Mouse (Mus musculus) WW6 (cell line): ENCODE results near the gene Prn.

Experiments used
- DNase-seq: peaks from one replicate; pipeline ENCODE4 v3.0.0-alpha.2; 2013; ENCODE audit warnings: low read depth, low spot score

The Prn gene

DNA sequence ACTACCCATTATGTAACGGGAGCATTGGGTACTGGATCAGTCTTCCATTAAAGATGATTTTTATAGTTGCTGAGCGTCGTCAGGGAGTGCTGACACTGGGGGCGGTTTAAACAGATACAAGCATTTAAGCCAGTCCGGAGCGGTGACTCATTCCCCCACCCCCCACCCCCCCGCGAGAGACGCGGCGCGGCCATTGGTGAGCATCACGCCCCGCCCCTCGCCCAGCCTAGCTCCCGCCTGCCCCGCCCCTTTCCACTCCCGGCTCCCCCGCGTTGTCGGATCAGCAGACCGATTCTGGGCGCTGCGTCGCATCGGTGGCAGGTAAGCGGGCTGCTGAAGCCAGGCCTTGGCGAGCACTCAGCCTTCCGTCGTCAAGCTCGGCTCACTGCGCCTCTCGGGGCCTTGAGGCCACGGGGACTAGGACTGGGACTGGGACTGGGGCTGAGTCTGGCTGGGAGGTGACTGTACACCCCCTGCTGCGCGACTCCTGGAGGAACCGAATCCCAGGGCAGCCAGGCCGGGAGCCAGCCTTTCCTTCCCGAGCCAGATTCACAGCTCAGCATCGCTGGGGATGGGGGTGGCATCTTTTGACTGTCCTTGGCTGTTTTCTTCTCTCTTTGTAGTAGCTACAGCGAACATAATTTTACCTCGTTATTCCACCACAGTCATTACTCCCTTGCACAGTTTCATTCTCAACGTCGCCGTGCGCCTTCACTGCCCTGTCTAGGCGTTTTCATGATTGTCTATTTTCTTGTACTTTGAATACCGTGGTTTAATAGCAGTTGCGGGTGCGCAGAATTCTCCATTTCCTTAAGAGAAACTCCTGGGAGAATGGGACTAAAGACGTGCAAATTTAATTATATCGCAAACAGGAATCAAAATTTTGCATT lies at the start of gene Prn, which contains the start of gene Prnp:
TSS of gene Prn (plus strand) at position 275 of the 890 bp plus-strand sequence.
TSS of gene Prnp (plus strand) at position 246 of the 890 bp plus-strand sequence.
- peak; percentile 65 for DNase-seq

- DNase-seq, result no peak
These were observed 47.0 kb upstream of the Prn start for GRCm38 (mm10) chr2:131862617-131863275.

DNA sequence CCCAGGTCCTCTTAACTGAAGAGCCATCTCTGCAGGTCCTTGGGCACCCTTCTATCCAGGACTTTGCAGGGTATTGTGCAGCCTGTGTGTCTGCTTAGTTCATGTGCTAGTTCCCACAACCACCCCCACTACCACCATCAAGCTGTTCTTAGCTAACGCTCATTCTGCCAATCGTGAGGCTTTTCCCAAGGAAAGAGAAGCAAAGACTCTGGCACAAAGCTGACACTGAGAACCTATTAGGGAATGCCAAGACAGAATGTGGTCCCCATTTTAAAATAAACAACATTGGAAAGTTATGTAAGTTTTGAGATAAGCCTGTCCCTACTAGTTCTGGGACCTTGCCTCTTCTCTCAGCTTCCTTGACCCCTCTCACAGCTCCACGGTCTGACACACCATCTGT lies 46.3 kb upstream of the Prn start:
- no peak for DNase-seq

GRCm38 (mm10) chr2:131864262-131864796 lies 45.4 kb upstream of the Prn start:
- DNase-seq, result no peak

- DNase-seq, result no peak
These were observed 43.1 kb upstream of the Prn start for GRCm38 (mm10) chr2:131866676-131867075.

GRCm38 (mm10) chr2:131868983-131869382 lies 40.8 kb upstream of the Prn start:
- no peak for DNase-seq

- DNase-seq, result no peak
These were observed 36.4 kb upstream of the Prn start for GRCm38 (mm10) chr2:131873376-131873775.

DNA sequence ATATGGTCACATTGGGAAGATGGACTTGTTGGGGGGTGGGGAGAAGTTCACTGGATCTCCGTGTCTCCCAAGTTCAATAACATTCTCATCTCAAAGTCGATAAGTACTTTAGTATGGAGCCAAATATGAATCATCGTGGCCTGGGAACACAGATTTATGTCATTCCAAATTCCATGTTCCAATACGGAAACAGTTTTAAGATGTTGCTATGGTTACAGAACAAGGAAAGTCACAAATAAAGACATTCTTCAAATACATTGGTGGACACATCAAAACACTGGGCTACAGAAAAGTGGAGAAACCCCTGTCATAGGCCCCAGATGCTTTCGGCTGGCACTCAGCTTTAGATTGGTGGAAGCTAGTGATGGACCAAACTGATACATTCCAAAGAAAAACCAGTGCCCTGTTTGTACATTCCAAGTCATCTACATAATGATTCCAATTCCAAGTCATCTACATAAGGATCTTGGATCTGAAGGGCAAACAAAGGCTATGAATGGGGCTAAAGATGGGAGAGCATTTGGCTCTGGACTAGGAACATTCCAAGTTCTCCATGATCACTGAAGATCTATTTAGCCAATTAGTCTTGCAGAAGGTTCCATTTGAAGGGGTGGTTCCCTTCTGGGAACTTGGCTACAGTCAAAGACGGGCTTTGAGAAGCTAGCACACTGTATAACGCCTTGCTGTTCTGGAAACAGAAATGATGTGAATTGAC lies 33.0 kb upstream of the Prn start:
- no peak for DNase-seq

- no peak for DNase-seq
These were observed 28.0 kb upstream of the Prn start for GRCm38 (mm10) chr2:131881766-131882165.

DNA sequence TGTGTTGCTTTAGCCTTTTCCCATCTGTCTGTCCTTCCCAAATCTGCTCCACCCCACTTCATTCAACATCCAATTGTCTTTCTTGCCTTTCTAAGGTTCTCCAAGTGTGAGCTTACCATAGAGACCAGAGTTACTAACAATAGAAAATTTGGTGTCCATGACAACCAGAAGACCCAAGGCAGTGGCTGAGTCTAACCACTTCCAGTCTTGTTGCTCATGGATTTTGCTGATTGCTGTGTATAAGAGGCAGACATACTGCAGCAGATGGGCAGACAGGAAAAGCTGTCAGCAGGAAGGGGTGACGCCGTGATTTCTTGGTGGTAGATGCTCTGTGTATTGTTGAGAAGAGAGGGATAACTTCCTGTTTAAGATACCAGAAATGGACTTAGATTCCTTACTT lies 26.6 kb upstream of the Prn start:
- no peak for DNase-seq

DNA sequence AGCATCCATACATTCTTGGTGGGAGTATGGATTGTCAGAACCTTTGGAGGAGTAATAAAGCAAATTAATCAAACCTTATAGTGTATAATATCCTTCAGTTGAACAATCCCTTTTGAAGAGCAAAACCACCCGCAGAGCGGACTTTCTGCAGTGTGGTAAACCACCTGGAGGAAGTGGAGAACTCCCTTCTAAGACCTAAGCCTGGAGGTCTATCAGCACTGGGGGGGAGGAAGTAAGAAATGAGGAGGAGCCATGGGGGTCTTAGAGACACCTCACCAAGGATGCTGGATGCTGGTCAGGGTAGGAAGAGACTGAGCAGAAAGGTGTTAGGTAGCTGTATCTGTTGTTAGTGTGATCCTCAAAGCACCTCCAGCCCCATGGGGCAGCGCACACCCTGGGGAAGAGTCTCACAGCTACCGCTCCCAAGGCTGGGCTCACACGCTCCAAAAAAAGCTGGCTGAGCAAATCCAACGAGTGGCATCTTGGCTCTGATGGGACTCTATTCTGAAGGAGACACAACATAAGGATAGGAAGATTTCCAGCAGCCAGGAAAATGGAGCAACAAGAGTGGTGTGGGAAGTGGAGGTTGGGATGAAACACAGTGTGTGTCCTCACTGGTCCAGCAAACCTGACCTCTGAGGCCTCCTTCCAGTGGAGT lies 23.1 kb upstream of the Prn start:
- DNase-seq, result no peak

DNA sequence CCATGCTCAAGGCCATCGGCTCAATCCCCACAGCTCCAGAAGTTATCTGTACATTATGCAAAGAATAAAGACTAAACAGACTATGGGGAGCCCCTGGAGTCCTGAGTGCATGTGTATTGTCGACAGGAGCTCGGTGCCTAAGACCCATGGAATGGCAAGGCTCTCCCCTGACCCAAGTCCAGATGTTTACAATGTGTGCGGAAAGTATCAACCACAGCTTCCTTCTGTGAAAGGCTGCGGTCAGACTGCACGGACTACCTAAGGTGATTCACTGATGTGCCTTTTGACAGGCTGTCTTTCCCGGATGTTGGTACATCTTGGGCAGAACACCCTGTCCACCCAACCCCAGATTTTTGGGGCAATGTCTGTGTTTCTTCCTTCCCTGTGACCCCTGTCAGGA lies 21.5 kb upstream of the Prn start:
- no peak for DNase-seq

DNA sequence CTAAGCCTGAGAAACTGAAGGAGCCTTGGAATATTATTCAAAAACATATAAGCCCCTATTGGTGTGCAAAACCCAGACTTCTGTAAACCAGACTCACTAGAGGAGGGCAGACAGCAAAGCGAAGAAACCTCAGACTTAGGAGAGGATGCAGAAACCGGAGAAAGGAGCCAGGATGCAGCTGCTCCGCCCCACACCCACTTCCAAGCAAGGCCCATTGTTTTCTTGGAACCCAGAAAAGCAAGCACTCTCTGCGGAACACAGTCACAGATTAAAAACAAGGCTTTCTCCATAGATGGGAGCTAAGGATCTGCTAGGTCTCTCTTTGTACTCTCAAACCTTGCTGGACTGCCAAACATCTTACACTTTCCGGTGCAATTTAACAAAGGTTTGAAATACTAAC lies 17.2 kb upstream of the Prn start:
- no peak for DNase-seq

DNA sequence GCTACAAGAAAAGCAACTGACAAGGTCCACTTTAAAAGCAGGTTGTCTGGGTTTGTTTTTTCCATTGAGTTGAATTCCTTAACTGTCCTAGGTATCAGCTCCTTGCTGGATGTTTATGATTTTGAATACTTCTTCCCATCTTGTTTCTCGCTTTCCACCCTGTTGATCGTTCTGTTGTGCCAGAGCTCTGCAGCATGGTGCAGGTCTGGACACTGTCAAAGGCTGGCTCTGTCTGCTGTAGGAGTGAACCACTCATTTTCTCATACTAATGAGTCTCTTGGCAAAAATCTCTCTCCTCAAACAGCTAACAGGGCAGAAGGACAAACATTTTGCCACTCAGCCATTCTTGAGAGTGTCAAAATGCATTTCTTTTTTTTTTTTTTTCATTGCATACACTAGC lies 14.7 kb upstream of the Prn start:
- DNase-seq, result no peak

- DNase-seq, result no peak
These were observed 13.7 kb upstream of the Prn start for GRCm38 (mm10) chr2:131896011-131896410.

DNA sequence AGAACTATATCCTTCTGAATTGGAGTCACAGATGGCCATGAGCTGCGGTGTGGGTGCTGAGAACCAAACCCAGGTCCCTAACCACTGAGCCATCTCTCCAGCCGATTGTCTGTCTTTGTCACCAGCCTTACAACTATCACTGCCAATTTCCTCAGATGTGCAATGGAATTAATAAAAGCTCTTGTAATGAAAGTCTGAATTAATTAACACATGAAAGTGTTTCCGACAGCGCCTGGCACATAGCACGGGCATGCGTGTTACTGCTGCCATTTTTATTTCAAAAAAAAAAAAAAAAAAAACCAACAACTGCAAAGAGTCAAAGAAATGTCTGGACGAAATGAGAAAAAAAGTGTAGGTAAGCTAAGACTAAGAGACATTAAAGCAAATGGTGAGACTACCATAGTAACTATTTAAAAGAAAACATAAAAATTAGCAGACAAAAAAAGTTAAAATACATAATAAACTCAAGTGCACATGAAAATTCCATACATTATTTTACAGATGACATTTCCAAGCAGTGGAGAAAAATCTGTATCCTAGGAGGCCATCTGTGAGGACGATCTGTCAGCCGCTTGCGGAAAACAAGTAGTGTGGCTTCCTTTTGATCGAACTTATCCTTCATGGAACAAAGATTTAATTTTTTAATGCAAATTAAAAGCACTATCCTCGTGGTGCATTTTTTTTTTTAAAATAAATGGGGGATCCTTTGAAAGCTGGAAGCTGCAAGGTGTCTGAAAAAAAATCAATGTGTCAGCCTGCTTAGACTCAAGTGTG lies 12.2 kb upstream of the Prn start:
- DNase-seq, result no peak

- no peak for DNase-seq
These were observed 7.3 kb upstream of the Prn start for GRCm38 (mm10) chr2:131902423-131902822.

- DNase-seq, result no peak
These were observed 6.9 kb upstream of the Prn start for GRCm38 (mm10) chr2:131902867-131903266.

DNA sequence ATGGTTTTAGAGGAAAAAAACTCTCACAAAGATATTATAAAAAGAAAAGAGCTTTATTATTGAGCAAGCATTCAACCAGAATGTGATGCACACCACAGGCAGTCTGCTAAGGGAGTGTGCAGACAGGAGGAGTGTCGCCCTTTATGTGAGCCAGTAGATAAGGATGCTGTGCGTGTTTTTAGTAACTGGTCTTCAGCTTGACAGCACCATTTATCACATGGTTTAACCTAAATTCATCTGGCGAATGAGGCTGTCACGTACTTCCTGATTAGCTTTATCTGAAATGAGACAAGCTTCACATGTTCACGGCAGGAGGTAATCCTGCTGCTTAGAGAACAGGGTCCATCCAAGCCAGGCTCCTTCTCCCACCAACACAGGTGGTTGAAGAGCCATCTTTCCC lies 4.7 kb upstream of the Prn start:
- no peak for DNase-seq

DNA sequence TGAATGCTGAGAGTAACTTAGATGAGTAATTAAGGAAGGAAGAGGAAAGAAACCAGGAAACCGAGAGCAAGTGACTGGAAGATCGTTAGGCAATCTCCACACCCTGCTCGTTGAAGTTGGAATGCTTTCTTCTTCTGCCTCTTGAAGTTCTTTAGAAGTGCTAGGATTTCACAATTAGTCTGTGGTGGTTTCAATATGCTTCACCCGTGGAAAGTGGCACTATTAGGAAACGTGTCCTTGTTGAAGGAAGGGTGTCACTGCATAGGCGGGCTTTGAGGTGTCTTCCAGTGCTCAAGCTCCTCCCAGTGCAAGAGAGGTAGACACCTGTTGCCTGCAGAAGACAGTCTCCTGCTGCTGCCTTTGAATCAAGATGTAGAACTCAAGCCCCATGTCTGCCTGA lies 4.0 kb upstream of the Prn start:
- DNase-seq, result no peak

DNA sequence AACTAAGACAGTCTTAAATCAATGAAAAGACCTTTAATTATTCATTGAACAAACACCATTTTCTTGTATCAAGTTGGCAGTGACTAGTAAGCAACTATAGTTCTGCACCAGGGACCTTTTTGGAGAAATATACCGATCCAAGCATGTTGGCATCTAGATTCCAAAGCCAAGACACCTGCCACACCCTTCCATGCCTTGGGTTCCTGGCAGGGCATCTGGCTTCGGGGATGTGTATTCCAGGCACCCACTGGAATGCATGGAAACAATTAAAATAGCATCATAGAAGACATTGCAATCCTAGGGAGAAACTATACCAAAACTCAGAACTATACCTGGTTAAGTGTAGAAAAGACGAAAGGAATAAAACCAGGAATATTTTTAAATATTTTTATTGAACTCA lies 3.5 kb upstream of the Prn start:
- no peak for DNase-seq
